Mouse (Mus musculus): ENCODE results near the gene Rrm1.

GRCm38 (mm10) chr7:102511927-102512326 is 70.4 kb downstream of the Rrm1 start:
- TF ChIP-seq EP300 (IDR thresholded peaks at IDR 0.05; ENCODE audit: low read depth) (no peak), CTCF (IDR thresholded peaks at IDR 0.05; ENCODE audit: low read depth) (no peak)

Data from heart, postnatal 0 days (tissue).